Mouse (Mus musculus) induced T-regulatory cell, adult 2 months (primary cell): ENCODE results near the gene Themis.

Experiments
- DNase-seq: peaks from one replicate; pipeline ENCODE4 v3.0.0-alpha.2; 2012; ENCODE audit warnings: low read depth

Themis gene

GRCm38 (mm10) chr10:28805160-28805559 is 137.0 kb downstream of the Themis start:
- DNase-seq = no peak

GRCm38 (mm10) chr10:28811928-28812570 is 143.9 kb downstream of the Themis start:
- no peak for DNase-seq

GRCm38 (mm10) chr10:28812571-28812936 is 144.4 kb downstream of the Themis start:
- DNase-seq = no peak

GRCm38 (mm10) chr10:28816160-28816559 is 148.0 kb downstream of the Themis start:
- peak; percentile 13 for DNase-seq

- no peak for DNase-seq
Measured at GRCm38 (mm10) chr10:28822320-28822719, 154.2 kb downstream of the Themis start.

- DNase-seq = no peak
Measured at GRCm38 (mm10) chr10:28842605-28843004, 174.4 kb downstream of the Themis start.

GRCm38 (mm10) chr10:28843755-28844717 is 175.9 kb downstream of the Themis start:
- DNase-seq = peak; percentile 80

GRCm38 (mm10) chr10:28856154-28856553 is 188.0 kb downstream of the Themis start:
- no peak for DNase-seq

- no peak for DNase-seq
Measured at GRCm38 (mm10) chr10:28870580-28871354, 202.6 kb downstream of the Themis start.

GRCm38 (mm10) chr10:28874605-28875004 is 206.4 kb downstream of the Themis start:
- no peak for DNase-seq

GRCm38 (mm10) chr10:28887643-28888042 is 219.5 kb downstream of the Themis start:
- DNase-seq = no peak

GRCm38 (mm10) chr10:28890886-28891285 is 222.7 kb downstream of the Themis start:
- DNase-seq = no peak

- no peak for DNase-seq
Measured at GRCm38 (mm10) chr10:28898351-28898750, 230.2 kb downstream of the Themis start.
